Mouse (Mus musculus): ENCODE measurements around the gene Hist1h4d. TPM values are rescaled to one million over a fixed set of nuclear protein-coding genes. Genes with fewer than 3 reads are reported as not detected.
"Not testable (repeated sequence)": the region's sequence is repeated elsewhere in the genome, so short reads cannot be mapped to it uniquely, and the experiment has no call there.

The Hist1h4d gene
- polyA plus RNA-seq, 1 experiment from 2014 or later: 86.2 TPM

- H3K4me3 ChIP-seq (replicated peaks): no peak overlapping the region
- H3K9me3 ChIP-seq (replicated peaks): no peaks in the 10 kb centered on the region
- no peak for ATAC-seq (ENCODE audit: insufficient number of reproducible peaks, low FRiP score, low TSS enrichment, low read depth)
- H3K4me2 ChIP-seq (replicated peaks): no peak overlapping the region
- peaks cover 3% of the 10 kb centered on the region; the same call in 1 of the 2 replicates for H3K4me1 ChIP-seq
- H3K9ac ChIP-seq: no peak overlapping the region
- no peaks in the 10 kb centered on the region for H3K27me3 ChIP-seq
- 91% methylated on average over 7 of the region's 7 CpGs for WGBS
- no peak overlapping the region for H3K27ac ChIP-seq (replicated peaks)
- no peaks in the 10 kb centered on the region for H3K36me3 ChIP-seq
These were observed 9.8 kb downstream of the Hist1h4d start for GRCm38 (mm10) chr13:23591206-23591605.

GRCm38 (mm10) chr13:23591886-23592285 is 10.5 kb downstream of the Hist1h4d start:
- not testable (repeated sequence) for H3K27ac ChIP-seq (replicated peaks); H3K4me2 ChIP-seq (replicated peaks); H3K4me1 ChIP-seq; ATAC-seq (ENCODE audit: insufficient number of reproducible peaks, low FRiP score, low TSS enrichment, low read depth); H3K9ac ChIP-seq; H3K27me3 ChIP-seq; H3K9me3 ChIP-seq (replicated peaks); H3K36me3 ChIP-seq; H3K4me3 ChIP-seq (replicated peaks)
- 82% methylated on average over 7 of the region's 7 CpGs for WGBS

GRCm38 (mm10) chr13:23592614-23593013 is 11.2 kb downstream of the Hist1h4d start:
- H3K4me2 ChIP-seq (replicated peaks): no peak overlapping the region
- H3K4me3 ChIP-seq (replicated peaks): no peak overlapping the region
- no peak for ATAC-seq (ENCODE audit: insufficient number of reproducible peaks, low FRiP score, low TSS enrichment, low read depth)
- H3K36me3 ChIP-seq: no peaks in the 10 kb centered on the region
- H3K27ac ChIP-seq (replicated peaks): no peak overlapping the region
- H3K9ac ChIP-seq: no peak overlapping the region
- H3K4me1 ChIP-seq: no peaks in the 10 kb centered on the region
- 71% methylated on average over 7 of the region's 7 CpGs for WGBS
- no peaks in the 10 kb centered on the region for H3K27me3 ChIP-seq
- no peaks in the 10 kb centered on the region for H3K9me3 ChIP-seq (replicated peaks)

GRCm38 (mm10) chr13:23593051-23593770 is 11.8 kb downstream of the Hist1h4d start:
- Histone ChIP-seq H3K27ac (replicated peaks) (no peak overlapping the region; the same call in 1 of the 2 replicates), H3K9me3 (replicated peaks) (no peaks in the 10 kb centered on the region), H3K27me3 (no peaks in the 10 kb centered on the region), H3K4me3 (replicated peaks) (no peak overlapping the region), H3K4me1 (no peaks in the 10 kb centered on the region), H3K9ac (no peak overlapping the region), H3K36me3 (no peaks in the 10 kb centered on the region), H3K4me2 (replicated peaks) (no peak overlapping the region)
- no peak for ATAC-seq (ENCODE audit: insufficient number of reproducible peaks, low FRiP score, low TSS enrichment, low read depth)
- WGBS: 64% methylated on average over 5 of the region's 5 CpGs

GRCm38 (mm10) chr13:23595185-23595584 is 13.8 kb downstream of the Hist1h4d start:
- Histone ChIP-seq H3K9me3 (replicated peaks) (no peaks in the 10 kb centered on the region), H3K9ac (no peak overlapping the region), H3K4me1 (no peaks in the 10 kb centered on the region), H3K4me3 (replicated peaks) (no peak overlapping the region), H3K4me2 (replicated peaks) (no peak overlapping the region), H3K27me3 (no peaks in the 10 kb centered on the region), H3K27ac (replicated peaks) (no peak overlapping the region), H3K36me3 (no peaks in the 10 kb centered on the region)
- WGBS: 78% methylated on average over 2 of the region's 2 CpGs
- ATAC-seq (ENCODE audit: insufficient number of reproducible peaks, low FRiP score, low TSS enrichment, low read depth): no peak

- Histone ChIP-seq H3K27ac (replicated peaks) (no peak overlapping the region), H3K4me1 (no peaks in the 10 kb centered on the region), H3K9ac (no peak overlapping the region), H3K9me3 (replicated peaks) (no peaks in the 10 kb centered on the region), H3K27me3 (no peaks in the 10 kb centered on the region), H3K4me2 (replicated peaks) (no peak overlapping the region), H3K4me3 (replicated peaks) (no peak overlapping the region), H3K36me3 (no peaks in the 10 kb centered on the region)
- WGBS: 75% methylated on average over 7 of the region's 7 CpGs
- no peak for ATAC-seq (ENCODE audit: insufficient number of reproducible peaks, low FRiP score, low TSS enrichment, low read depth)
These were observed 14.4 kb downstream of the Hist1h4d start for GRCm38 (mm10) chr13:23595622-23596372.

GRCm38 (mm10) chr13:23597957-23598356 is 16.6 kb downstream of the Hist1h4d start:
- 6% methylated on average over 9 of the region's 9 CpGs for WGBS
- H3K9me3 ChIP-seq (replicated peaks): no peaks in the 10 kb centered on the region
- no peak overlapping the region for H3K9ac ChIP-seq
- no peak for ATAC-seq (ENCODE audit: insufficient number of reproducible peaks, low FRiP score, low TSS enrichment, low read depth)
- H3K4me2 ChIP-seq (replicated peaks): no peak overlapping the region
- no peaks in the 10 kb centered on the region for H3K27me3 ChIP-seq
- H3K4me1 ChIP-seq: no peaks in the 10 kb centered on the region
- no peaks in the 10 kb centered on the region for H3K36me3 ChIP-seq
- no peak overlapping the region for H3K27ac ChIP-seq (replicated peaks)
- no peak overlapping the region for H3K4me3 ChIP-seq (replicated peaks)

- whole genome bisulfite sequencing: 74% methylated on average over 7 of the region's 7 CpGs
- Histone ChIP-seq H3K9me3 (replicated peaks) (no peaks in the 10 kb centered on the region), H3K27ac (replicated peaks) (no peak overlapping the region), H3K4me1 (no peaks in the 10 kb centered on the region), H3K27me3 (no peaks in the 10 kb centered on the region), H3K36me3 (no peaks in the 10 kb centered on the region), H3K4me3 (replicated peaks) (no peak overlapping the region), H3K4me2 (replicated peaks) (no peak overlapping the region), H3K9ac (no peak overlapping the region)
- ATAC-seq (ENCODE audit: insufficient number of reproducible peaks, low FRiP score, low TSS enrichment, low read depth): no peak
These were observed 21.8 kb downstream of the Hist1h4d start for GRCm38 (mm10) chr13:23603182-23603699.

- H3K4me1 ChIP-seq: no peaks in the 10 kb centered on the region
- no peaks in the 10 kb centered on the region for H3K36me3 ChIP-seq
- H3K9me3 ChIP-seq (replicated peaks): no peaks in the 10 kb centered on the region
- no peak overlapping the region for H3K4me3 ChIP-seq (replicated peaks)
- H3K27ac ChIP-seq (replicated peaks): no peak overlapping the region
- no peaks in the 10 kb centered on the region for H3K27me3 ChIP-seq
- no peak overlapping the region for H3K9ac ChIP-seq
- H3K4me2 ChIP-seq (replicated peaks): no peak overlapping the region
- ATAC-seq (ENCODE audit: insufficient number of reproducible peaks, low FRiP score, low TSS enrichment, low read depth): no peak
- WGBS: 83% methylated on average over 3 of the region's 3 CpGs
These were observed 23.1 kb downstream of the Hist1h4d start for GRCm38 (mm10) chr13:23604452-23604851.

- no peaks in the 10 kb centered on the region for H3K27me3 ChIP-seq
- H3K4me3 ChIP-seq (replicated peaks): no peak overlapping the region
- ATAC-seq (ENCODE audit: insufficient number of reproducible peaks, low FRiP score, low TSS enrichment, low read depth): no peak
- H3K36me3 ChIP-seq: no peaks in the 10 kb centered on the region
- no peak overlapping the region for H3K4me2 ChIP-seq (replicated peaks)
- WGBS: 90% methylated on average over 3 of the region's 3 CpGs
- H3K4me1 ChIP-seq: no peaks in the 10 kb centered on the region
- no peak overlapping the region for H3K27ac ChIP-seq (replicated peaks)
- no peaks in the 10 kb centered on the region for H3K9me3 ChIP-seq (replicated peaks)
- no peak overlapping the region for H3K9ac ChIP-seq
These were observed 23.7 kb downstream of the Hist1h4d start for GRCm38 (mm10) chr13:23605052-23605451.

- Histone ChIP-seq H3K9me3 (replicated peaks) (no peaks in the 10 kb centered on the region), H3K27me3 (no peaks in the 10 kb centered on the region), H3K9ac (no peak overlapping the region), H3K4me3 (replicated peaks) (no peak overlapping the region), H3K27ac (replicated peaks) (no peak overlapping the region), H3K4me2 (replicated peaks) (no peak overlapping the region), H3K36me3 (no peaks in the 10 kb centered on the region), H3K4me1 (no peaks in the 10 kb centered on the region)
- ATAC-seq (ENCODE audit: insufficient number of reproducible peaks, low FRiP score, low TSS enrichment, low read depth): no peak
- WGBS: 84% methylated on average over 4 of the region's 4 CpGs
These were observed 27.8 kb downstream of the Hist1h4d start for GRCm38 (mm10) chr13:23609209-23609608.

Data from embryonic facial prominence, embryonic 15.5 days (tissue).